Mouse (Mus musculus) urinary bladder, postnatal 36 days (tissue): ENCODE measurements around the gene Iqschfp.

Source experiments
- DNase-seq, 2 experiments: peaks; one replicate each; pipeline ENCODE4 v3.0.0; 2022; ENCODE audit warnings: low spot score in 2 of 2, mixed read lengths in 1 of 2

Gene Iqschfp

GRCm38 (mm10) chr3:68202162-68202902, 310.3 kb downstream of the Iqschfp start:
- DNase-seq, result no peak

GRCm38 (mm10) chr3:68203934-68204467, 312.0 kb downstream of the Iqschfp start:
- DNase-seq, result no peak

GRCm38 (mm10) chr3:68210422-68210821, 318.4 kb downstream of the Iqschfp start:
- no peak for DNase-seq

GRCm38 (mm10) chr3:68221452-68221851, 329.4 kb downstream of the Iqschfp start:
- DNase-seq, result no peak

- DNase-seq, result no peak
Observed at GRCm38 (mm10) chr3:68239887-68240286, 347.9 kb downstream of the Iqschfp start.

- no peak for DNase-seq
Observed at GRCm38 (mm10) chr3:68243239-68243638, 351.2 kb downstream of the Iqschfp start.

GRCm38 (mm10) chr3:68246154-68246553, 354.1 kb downstream of the Iqschfp start:
- DNase-seq, result no peak

- DNase-seq, result no peak
Observed at GRCm38 (mm10) chr3:68250589-68250988, 358.6 kb downstream of the Iqschfp start.

- DNase-seq, result no peak
Observed at GRCm38 (mm10) chr3:68252335-68252734, 360.3 kb downstream of the Iqschfp start.

- no peak for DNase-seq
Observed at GRCm38 (mm10) chr3:68262304-68262703, 370.3 kb downstream of the Iqschfp start.

GRCm38 (mm10) chr3:68267905-68268304, 375.9 kb downstream of the Iqschfp start:
- no peak for DNase-seq

- no peak for DNase-seq
Observed at GRCm38 (mm10) chr3:68269251-68269650, 377.2 kb downstream of the Iqschfp start.

- DNase-seq, result no peak
Observed at GRCm38 (mm10) chr3:68270246-68270645, 378.2 kb downstream of the Iqschfp start.

- no peak for DNase-seq
Observed at GRCm38 (mm10) chr3:68271457-68271856, 379.4 kb downstream of the Iqschfp start.

- no peak for DNase-seq
Observed at GRCm38 (mm10) chr3:68271881-68272280, 379.8 kb downstream of the Iqschfp start.

- DNase-seq, result no peak
Observed at GRCm38 (mm10) chr3:68282844-68283594, 391.0 kb downstream of the Iqschfp start.

- DNase-seq, result no peak
Observed at GRCm38 (mm10) chr3:68283595-68283991, 391.6 kb downstream of the Iqschfp start.

- no peak for DNase-seq
Observed at GRCm38 (mm10) chr3:68284500-68284899, 392.5 kb downstream of the Iqschfp start.

GRCm38 (mm10) chr3:68296752-68297151, 404.7 kb downstream of the Iqschfp start:
- DNase-seq, result no peak

- DNase-seq, result no peak
Observed at GRCm38 (mm10) chr3:68305647-68306046, 413.6 kb downstream of the Iqschfp start.

- no peak for DNase-seq
Observed at GRCm38 (mm10) chr3:68306726-68307125, 414.7 kb downstream of the Iqschfp start.

GRCm38 (mm10) chr3:68325575-68325974, 433.5 kb downstream of the Iqschfp start:
- no peak for DNase-seq

GRCm38 (mm10) chr3:68332515-68332914, 440.5 kb downstream of the Iqschfp start:
- no peak for DNase-seq
